Mouse (Mus musculus): ENCODE data around the gene Cdiptos. TPM values are rescaled to one million over a fixed set of nuclear protein-coding genes. Genes with fewer than 3 reads are reported as not detected.
A peak's percentile ranks its signal among the peaks of the same experiment; 100 is the strongest.

The Cdiptos gene
- total RNA-seq, 4 experiments from 2014 or later: 0.37 to 0.60 (median 0.43) TPM; not detected in 1

- peak; percentile 91 for DNase-seq (ENCODE audit: low spot score)
These were observed 47.4 kb downstream of the Cdiptos start, which contains the start of gene Kctd13 for GRCm38 (mm10) chr7:126928384-126929037. Kctd13 (plus strand) TSS chr7:126928879.

DNA sequence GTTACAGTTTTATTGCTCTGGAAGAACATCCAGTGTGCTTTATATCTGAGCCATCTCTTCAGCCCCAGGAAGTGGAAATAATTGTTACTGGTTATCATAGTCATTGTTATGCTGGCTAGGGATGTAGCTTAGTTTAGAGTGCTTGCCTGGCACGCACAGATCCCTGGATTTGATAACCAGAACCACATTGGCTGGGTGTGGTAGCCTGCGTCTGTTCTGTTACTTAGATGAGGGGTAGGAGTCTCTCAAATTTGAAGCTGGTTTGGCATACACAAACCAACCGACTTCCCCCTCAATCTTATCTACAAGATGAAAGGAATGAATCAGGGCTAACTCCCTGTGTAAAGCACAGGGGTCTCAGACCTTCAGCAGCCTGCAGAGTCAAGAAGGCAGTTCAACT lies 49.6 kb downstream of the Cdiptos start:
- DNase-seq (ENCODE audit: low spot score): no peak

GRCm38 (mm10) chr7:126923999-126924398 lies 51.9 kb downstream of the Cdiptos start:
- no peak for DNase-seq (ENCODE audit: low spot score)

DNA sequence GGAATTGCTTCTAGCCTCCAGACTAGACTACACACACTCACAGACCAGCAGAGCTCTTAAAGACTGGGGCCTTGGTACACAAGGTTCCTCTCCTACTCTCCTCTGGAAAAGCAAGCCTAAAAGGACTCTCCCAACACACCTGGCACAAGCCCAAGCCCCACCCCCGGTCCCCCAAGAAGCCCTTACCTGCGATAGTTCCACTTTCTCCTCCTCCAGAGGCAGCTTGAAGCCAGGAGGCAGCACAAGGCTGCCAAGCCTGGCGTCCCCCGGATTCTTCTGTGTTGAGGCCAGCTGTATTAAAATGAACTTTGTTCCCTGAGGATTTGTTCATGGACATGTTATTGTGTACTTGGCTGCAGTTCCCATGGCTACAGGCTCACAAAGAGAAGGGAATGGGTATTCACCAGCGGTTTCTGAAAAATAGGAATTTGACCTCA lies 53.3 kb downstream of the Cdiptos start, which contains the start of gene Tmem219:
TSS of gene Tmem219 (minus strand) at position 294 of the 437 bp plus-strand sequence.
- peak; percentile 63 for DNase-seq (ENCODE audit: low spot score)

Other genes with a start within 250 kb of the Cdiptos start
- 10 to 100 TPM; 46.5 to 52.3 (median 50.4) TPM for gene Mapk3, start 216.5 kb downstream of the Cdiptos start, total RNA-seq (2022)
- gene Gdpd3, start 209.8 kb downstream of the Cdiptos start, total RNA-seq (2022): 1 to 10 TPM; 1.3 to 2.2 (median 1.8) TPM
- 10 to 100 TPM; 46.6 to 99.6 (median 72.6) TPM for gene Ypel3, start 199.1 kb downstream of the Cdiptos start, total RNA-seq (2022)
- gene Tbx6, start 194.6 kb downstream of the Cdiptos start, total RNA-seq (2022): under 1 TPM; 0.40 to 0.49 (median 0.42) TPM
- gene Ppp4c, start 183.6 kb downstream of the Cdiptos start, total RNA-seq (2022): 10 to 100 TPM; 32.7 to 36.8 (median 34.5) TPM
- 10 to 100 TPM in 1 of 4 experiments, 1 to 10 TPM in 3; 6.9 to 10.1 (median 8.0) TPM for gene Fam57b, start 178.4 kb downstream of the Cdiptos start, total RNA-seq (2022)
- not detected for gene 4930451I11Rik, start 144.5 kb downstream of the Cdiptos start, total RNA-seq (2022)
- gene Doc2a, start 128.7 kb downstream of the Cdiptos start, total RNA-seq (2022): not detected
- 1 to 10 TPM; 4.8 to 9.6 (median 6.4) TPM for gene Hirip3, start 114.1 kb downstream of the Cdiptos start, total RNA-seq (2022)
- 10 to 100 TPM; 18.3 to 23.9 (median 21.3) TPM for gene Ino80e, start 113.7 kb downstream of the Cdiptos start, total RNA-seq (2022)
- 10 to 100 TPM; 35.8 to 40.4 (median 38.5) TPM for gene Taok2, start 91.4 kb downstream of the Cdiptos start, total RNA-seq (2022)
- gene Tmem219, start 53.2 kb downstream of the Cdiptos start, total RNA-seq (2022): 10 to 100 TPM; 10.3 to 13.1 (median 12.6) TPM
- 1 to 10 TPM; 6.6 to 9.3 (median 7.3) TPM for gene Kctd13, start 47.2 kb downstream of the Cdiptos start, total RNA-seq (2022)
- under 1 TPM in 1 of 4 experiments, not detected in 3; 0.19 TPM for gene Asphd1, start 26.5 kb downstream of the Cdiptos start, total RNA-seq (2022)
- 1 to 10 TPM; 2.6 to 7.2 (median 6.4) TPM for gene Sez6l2, start 25.5 kb downstream of the Cdiptos start, total RNA-seq (2022)
- 10 to 100 TPM; 45.9 to 53.7 (median 50.7) TPM for gene Cdipt, start 184 bp downstream of the Cdiptos start, total RNA-seq (2022)
- 10 to 100 TPM; 59.3 to 81.8 (median 73.5) TPM for gene Mvp, start 38.5 kb upstream of the Cdiptos start, total RNA-seq (2022)
- not detected for gene Pagr1b, start 40.4 kb upstream of the Cdiptos start, total RNA-seq (2022)
- gene Pagr1a, start 41.3 kb upstream of the Cdiptos start, total RNA-seq (2022): 10 to 100 TPM in 2 of 4 experiments, 1 to 10 TPM in 2; 8.3 to 22.2 (median 10.5) TPM
- gene Gm42742, start 45.0 kb upstream of the Cdiptos start, total RNA-seq (2022): 10 to 100 TPM; 28.1 to 33.3 (median 31.4) TPM
- gene Prrt2, start 45.1 kb upstream of the Cdiptos start, total RNA-seq (2022): 1 to 10 TPM in 1 of 4 experiments, under 1 TPM in 1, not detected in 2; 0.87 to 1.1 TPM
- gene Maz, start 50.9 kb upstream of the Cdiptos start, total RNA-seq (2022): 10 to 100 TPM; 48.5 to 55.9 (median 54.8) TPM
- gene Kif22, start 66.4 kb upstream of the Cdiptos start, total RNA-seq (2022): 1 to 10 TPM in 3 of 4 experiments, not detected in 1; 1.2 to 2.2 (median 1.6) TPM
- gene Zg16, start 111.2 kb upstream of the Cdiptos start, total RNA-seq (2022): not detected
- gene AI467606, start 115.3 kb upstream of the Cdiptos start, total RNA-seq (2022): 1 to 10 TPM; 1.2 to 2.9 (median 1.3) TPM
- not detected for gene Qprt, start 146.1 kb upstream of the Cdiptos start, total RNA-seq (2022)
- gene Spn, start 161.7 kb upstream of the Cdiptos start, total RNA-seq (2022): under 1 TPM; 0.38 to 0.57 (median 0.46) TPM
- 10 to 100 TPM; 36.2 to 45.1 (median 40.6) TPM for gene Cd2bp2, start 220.0 kb upstream of the Cdiptos start, total RNA-seq (2022)
- gene Tbc1d10b, start 232.4 kb upstream of the Cdiptos start, total RNA-seq (2022): 10 to 100 TPM; 17.4 to 24.4 (median 23.0) TPM
- 10 to 100 TPM in 1 of 4 experiments, 1 to 10 TPM in 3; 6.2 to 14.1 (median 8.2) TPM for gene Mylpf, start 232.8 kb upstream of the Cdiptos start, total RNA-seq (2022)